Mouse (Mus musculus) heart, adult 11 months (tissue): ENCODE measurements around the gene Vps18.

Experiments
- DNase-seq: peaks from one replicate; pipeline ENCODE4 v3.0.0; 2022

The Vps18 gene

DNA sequence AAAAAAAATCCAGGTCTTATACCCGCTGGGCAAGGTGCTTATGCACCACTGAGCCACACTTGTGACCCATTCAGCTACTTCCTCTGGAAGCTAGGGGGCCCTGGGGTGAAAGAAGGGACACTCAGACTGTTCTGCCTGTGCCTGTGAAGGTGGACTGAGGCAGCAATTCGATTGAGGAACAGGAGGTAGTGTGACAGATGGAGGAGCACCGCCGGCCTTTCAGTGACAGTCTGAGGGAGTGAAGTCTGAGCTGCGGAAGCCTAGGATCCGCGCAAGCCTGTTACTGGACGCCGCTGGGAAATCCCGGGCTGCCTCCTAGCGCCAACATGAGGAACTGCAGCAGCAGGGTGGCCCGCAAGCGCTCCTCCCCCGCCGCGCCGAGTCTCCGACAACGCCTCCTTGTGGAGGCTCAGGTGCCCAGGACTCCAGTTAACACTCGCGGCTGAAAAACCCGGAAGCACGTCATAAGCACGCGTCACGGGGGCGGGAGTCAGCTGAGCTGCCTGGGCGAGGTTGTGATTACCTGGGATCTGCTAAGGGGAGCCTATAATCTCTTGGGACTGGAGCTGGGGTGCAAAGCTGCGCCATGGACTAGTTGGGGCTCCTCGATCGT, at the start of gene Vps18:
Gene Vps18 (plus strand): TSS at position 471 of the 613 bp plus-strand sequence.
- peak; percentile 100 for DNase-seq

DNA sequence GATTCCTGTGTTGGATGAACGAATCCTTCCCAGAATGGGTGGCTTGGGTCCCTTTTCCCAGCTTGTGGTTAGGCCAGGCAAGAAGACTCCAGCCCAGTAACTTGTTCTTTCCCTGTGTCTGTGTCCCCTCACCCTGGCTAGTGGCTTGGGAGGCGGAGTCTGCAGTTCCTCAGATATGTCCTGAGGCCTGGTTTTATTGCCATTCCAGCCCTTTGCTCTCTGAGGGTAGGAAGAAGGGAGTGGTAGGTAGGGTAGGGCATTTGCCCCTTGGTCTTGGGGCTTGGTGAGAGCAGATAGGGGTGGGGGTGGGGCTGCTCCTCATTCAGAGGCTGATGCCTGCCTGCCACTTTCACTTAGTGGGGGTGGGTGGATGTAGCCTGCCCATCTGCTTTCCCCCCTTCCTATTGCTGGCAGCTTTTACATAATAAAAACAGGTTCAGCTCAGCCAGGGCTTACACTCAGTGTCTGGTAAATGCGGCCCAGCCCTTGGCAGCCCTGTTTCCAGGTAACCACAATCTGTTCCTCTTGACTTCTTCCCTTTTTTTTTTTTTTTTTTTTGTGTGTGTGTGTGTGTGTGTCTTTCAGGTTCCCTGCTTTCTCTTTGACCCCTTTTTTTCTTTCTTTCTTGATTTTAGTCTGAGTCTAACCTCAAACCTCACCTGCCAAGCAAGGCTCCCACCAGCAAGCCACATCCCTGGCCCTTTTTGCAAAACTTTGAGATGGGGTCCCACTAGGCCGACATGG, 48.3 kb upstream of the Vps18 start:
- DNase-seq: no peak

DNA sequence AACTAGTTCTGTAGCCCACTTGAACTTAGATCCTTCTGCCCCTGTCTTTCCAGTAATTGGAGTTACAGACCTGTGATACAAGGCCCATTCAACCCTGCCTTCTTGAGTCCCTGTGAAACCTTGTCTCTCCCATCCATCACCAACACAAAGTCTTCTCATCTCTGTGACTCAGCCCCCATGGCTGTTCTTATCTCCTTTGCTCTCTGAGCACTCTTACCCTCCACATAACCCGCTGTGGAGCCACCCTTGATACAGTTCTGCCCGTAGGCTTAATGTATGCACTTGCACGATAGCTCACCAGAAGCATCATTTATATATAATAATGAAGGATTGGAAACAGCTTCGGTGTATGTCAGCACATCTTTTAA, 47.7 kb upstream of the Vps18 start:
- no peak for DNase-seq

DNA sequence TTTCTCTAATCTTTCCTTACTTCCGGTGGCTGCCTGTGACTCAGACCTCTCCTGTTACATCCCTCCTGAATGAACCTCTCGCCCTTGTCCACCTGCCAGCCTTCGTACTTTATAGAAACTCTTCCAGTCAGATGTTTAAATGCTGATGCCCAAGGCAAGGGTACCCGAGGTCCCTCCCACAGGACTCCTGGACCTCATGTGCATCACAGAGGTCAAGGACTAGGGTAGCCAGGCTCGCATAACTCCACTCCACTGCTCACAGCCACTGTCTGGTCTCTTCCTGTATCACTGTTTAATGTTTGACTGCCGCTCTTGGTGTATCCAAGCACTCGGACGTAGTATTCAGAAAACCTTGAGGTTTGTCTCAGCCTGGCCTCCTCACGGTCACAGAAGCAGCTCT, 46.0 kb upstream of the Vps18 start:
- no peak for DNase-seq

DNA sequence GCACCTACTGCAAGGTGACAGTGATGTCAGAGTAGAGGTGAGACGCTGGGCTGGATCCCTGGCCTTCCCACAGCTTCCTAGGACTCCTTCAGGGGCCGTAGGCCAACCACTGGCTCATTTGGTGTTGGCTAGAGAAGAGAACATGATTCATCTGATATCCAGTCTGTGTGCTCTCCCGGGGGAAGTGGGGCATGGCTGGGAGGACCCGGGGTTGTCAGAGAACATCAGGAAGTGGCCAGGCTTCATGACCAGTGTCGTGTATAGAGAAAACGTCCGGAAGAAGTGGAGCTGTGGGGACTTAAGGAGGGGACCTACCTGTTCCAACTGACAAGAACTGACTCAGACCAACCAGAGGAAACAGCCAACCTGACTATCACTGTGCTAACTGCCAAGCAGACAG, 43.3 kb upstream of the Vps18 start:
- no peak for DNase-seq

DNA sequence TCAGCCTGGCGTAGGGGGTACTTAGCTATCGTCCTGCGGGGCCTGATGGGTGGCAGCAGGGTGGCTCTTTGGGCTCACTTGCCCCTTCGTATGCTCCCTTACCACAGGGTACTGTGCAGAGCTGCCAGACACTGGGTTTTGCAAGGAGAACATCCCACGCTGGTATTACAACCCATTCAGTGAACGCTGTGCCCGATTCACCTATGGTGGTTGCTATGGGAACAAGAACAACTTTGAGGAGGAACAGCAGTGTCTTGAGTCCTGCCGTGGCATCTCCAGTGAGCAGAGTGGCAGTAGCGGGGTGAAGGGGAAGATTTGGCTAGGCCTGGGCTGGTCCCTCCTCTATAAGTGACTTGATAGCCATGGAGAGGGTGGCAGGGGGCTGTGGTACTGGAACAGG, 40.6 kb upstream of the Vps18 start:
- DNase-seq: no peak

DNA sequence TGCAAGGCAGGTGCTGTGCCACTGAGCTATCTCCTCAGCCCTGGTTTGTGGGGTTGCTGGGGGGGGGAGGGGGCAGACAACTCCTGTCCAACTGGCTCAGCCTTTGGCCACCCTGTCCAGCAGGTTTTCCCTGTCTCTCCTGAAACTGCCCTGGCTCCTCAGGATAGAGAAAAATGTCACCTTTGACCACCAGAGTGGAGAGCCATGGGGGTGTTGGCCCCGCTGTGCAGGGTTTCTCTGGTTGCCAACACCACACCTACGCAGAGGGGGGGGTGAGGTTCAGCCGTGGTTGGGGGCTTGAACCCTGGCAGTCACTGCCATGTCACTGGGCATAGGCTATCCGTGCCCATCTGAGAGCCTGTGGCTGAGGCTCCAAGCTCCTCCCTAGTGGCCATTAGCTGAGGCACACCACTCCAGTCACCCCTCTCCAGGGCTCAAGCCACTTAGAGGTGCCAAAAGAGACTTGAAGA, 38.9 kb upstream of the Vps18 start:
- no peak for DNase-seq

DNA sequence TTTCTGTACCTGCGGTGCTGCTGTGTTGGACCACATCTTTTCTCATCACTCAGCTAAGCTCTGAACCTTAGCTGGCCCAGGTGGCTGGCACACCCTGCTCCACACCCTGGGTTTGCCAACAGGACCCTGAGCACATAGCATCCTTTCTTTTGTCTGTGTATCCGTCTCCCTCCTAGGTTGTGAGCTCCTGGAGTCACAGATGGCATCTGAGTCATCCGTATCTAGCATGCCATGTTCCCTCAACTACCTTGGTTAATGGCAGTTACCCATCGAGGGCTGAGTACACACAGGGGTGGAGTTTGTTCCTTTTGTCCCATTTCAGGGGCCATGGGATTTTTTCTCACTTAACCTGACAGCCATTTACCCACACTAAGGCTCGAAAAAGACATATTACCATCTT, 38.2 kb upstream of the Vps18 start:
- no peak for DNase-seq

DNA sequence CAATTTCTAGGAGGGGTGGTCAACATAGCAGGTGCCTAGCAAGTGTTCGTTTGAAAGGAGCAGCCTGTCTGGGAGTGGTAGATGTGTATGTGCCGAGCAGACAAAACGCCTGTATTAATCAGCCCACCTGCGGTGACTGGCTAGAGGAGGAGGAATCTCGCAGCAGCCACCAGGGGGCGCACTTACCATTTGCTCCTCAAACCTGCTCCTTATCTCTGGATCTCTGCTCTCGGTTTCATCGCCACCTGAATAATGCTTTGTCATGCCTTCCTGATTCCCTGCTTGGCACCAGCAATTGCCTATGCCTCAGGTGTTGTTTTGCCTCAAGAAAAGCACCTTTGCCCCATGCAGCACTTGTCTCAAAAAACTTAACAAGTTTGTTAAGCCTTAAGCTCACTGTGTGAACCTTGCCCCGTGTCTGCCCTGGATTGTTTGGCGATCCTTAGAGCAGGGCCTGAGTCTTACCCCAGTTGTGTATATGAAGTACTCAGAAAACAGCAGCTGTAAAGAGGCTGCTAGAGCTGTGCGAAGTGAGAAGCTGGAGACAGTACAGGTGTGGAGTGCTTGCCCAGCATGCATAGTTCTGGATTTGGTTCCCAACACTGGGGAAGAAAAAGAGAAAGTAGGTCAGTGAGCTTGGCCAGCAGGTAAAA, 37.6 kb upstream of the Vps18 start:
- peak; percentile 92 for DNase-seq

DNA sequence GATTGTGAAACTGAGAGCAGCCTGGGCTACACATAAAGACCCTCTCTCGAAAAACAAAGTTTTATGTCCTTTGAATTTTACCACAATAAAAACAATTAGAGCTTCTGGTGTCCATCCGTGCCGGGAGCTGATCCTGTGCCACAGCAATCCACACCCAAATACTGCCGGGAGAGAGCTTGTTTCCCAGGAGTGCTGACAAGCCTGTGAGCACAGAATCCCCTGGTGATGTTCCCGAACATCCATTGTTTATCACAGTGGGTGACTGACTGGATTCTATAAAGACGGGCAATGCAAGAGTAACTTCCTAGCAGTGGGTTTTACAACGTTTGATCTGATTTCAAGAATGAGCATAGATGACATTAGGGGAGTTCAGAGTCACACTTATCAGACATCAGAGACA, 33.6 kb upstream of the Vps18 start:
- DNase-seq: no peak

DNA sequence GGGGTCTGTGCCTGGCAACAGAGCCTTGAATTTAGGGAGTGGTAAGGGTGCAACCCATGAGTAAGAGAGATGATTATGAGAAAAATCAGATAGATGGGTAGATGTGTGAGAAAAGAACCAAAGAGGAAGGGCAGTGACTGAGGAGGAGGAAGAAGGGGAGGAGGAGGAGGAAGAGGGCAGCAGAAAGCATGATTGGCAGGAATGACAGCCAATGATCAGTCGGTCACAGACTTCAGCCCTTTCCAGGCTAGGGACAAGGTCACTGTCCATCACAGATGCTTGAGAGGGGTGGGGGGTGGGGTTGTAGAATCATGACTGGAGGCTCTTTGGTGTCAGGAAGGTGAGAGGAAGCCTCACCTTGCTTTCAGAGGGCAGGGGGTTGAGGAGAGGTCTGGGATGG, 28.0 kb upstream of the Vps18 start:
- DNase-seq: no peak

DNA sequence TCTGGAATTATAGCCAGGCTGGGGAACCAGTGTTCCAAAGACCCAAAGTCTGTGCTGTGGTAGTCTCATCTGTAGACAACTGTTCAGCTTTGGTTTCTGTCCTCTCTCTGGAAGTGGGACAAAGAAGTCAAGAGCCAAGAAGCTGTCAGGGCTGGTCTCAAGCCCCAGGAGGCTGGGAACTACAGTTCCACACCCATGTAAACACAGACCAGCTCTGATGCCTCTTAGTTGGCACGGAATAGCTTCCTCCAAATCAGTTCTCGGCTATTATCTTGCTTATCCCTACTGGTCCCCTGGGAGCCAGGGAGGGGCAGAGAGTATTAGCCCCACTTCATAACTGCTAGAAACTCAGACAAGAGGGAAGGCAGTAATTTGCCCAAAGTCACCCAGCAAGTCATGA, 27.2 kb upstream of the Vps18 start:
- DNase-seq: no peak

DNA sequence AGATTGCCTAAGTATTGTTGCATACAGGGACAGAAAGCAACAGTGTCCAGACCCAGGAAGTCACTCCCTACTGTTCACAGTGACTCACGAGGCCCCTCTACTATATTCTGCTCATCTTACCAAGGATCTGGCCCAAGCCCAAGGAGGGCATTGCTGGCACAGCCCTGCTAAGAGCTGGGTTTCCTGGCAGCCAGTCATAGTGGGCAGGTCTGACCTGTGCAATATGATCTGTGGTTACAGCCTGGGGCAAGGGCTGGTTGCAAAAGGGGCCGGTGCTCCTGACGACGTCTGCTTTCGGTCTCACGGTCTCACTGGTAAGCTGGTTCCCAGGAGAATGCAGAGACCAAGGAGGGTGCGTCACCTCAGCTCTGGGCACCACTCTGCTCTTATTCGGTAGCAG, 25.6 kb upstream of the Vps18 start:
- peak; percentile 95 for DNase-seq

DNA sequence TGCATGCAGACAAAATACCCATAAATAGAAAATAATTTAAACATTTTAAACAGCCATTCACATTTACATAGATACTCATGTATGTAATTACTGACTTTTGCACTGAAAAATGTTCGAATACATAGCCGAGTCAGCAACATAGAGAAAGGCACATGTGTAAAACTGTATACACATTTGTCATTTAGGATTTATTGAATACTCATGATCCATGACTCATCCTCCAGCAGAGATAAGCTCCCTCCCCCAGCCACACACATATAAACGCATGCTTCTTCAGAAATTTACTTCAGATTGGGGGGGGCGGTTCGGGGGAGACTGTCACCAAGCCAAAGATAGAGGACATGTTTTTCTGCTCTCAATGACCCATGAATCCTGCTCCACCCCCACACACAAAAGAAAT, 24.7 kb upstream of the Vps18 start:
- no peak for DNase-seq

DNA sequence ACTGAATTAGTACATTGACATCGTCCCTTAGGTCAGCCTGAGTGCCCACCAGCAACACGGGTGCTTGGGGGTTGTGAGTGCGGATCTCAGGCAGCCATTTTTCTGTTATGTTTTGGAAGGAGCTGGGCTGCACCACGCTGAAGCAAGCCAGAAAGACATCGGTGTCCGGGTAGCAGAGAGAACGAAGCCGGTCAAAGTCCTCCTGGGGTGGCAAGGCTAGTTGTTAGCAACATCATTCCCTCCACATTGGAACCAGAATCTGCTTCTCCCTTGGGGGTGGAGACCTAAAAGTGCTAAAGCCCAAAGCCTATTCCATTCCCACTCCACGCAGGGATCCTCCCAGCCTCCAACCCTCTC, 18.3 kb upstream of the Vps18 start:
- peak; percentile 72 for DNase-seq

DNA sequence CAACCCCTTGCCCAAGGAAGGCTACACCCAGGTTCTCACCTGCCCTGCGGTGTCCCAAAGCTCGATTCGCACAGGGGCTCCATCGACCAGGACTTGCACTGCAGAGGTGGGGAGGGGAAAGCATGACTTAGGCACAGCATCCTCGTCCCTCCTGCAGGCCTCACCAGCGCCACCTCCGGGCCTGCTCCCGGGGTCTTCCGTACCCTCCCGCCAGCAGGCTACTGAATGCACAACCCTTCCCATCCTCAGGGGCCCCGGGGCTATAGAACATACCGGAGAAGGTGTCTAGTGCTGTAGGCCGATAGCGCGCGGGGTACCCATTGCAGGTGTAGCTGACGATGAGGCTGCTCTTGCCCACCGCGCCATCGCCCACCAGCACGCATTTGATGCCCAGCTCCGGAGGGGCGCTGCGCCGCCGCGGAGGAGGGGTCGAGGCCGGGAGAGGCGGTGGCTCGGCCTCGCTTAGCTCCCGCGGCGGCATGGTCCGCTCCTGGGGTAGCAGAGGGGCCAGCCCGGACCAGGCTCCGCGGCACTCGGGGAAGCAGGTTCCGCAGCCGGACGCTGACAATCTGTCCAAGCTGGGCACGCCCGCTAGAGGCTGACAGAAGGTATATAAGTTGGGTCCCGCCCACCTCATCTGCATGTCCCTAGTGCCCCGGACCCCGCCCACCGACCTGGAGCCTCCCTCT, 17.8 kb upstream of the Vps18 start, which contains the start of gene Rhov:
Gene Rhov (minus strand): TSS at position 630 of the 689 bp plus-strand sequence.
- DNase-seq: peak; percentile 85

DNA sequence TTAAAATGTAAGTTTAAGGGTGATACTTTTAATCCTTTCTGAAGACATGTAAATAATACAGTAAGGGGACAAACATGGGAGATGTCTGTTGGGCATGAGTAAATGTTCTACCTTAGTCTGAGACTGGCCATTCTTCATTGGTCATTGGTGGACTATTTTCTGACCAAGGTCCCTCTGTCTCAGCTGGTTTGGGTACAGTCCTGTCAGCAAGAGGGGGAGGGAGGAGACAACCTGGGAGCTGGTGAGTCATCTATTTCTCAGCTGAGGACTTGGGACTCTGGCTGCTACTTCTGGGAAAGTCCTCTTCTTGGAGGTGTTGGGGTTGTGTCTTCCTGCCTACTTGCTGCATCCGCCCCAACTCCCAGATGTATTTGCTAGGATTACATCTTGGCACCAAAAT, 14.4 kb upstream of the Vps18 start:
- DNase-seq: no peak

DNA sequence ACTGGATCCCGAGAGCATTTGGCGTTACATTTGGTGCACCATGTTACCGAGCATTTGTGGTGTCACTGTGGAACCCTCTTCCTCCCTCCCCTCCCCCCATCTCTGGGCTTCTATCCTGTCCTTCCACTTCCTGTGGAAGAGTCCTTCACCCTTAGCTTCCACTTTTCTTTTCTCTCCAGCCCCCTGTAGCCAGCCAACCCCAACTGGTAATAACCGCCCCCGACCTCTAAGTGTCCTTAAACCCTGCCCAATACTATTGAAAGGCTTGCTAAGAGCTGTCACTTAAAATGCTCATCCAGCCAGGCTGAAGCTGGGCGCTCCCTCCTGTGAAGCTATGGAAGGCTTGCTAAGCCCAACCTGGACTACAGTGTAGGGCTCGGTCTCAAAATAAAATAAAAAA, 11.6 kb upstream of the Vps18 start:
- no peak for DNase-seq

DNA sequence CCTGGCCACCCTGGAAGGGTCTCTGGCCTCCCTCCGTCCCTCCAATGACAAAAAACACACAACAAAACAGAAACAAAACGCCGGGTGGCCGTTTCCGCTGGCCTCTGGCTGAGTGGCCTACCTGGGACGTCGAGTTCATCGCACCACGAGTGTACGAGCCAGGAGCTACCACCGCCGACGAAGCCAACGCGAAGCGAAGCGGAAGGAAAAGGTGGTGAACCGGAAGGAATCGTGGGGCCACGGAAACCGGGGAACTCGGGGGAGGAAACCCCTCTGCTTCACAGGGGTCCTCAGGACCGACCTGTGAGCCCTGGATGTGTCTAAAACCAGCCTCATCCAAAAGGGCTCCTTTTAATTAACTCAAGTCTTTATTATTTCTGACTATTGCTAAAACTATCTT, 10.7 kb upstream of the Vps18 start:
- DNase-seq: no peak

DNA sequence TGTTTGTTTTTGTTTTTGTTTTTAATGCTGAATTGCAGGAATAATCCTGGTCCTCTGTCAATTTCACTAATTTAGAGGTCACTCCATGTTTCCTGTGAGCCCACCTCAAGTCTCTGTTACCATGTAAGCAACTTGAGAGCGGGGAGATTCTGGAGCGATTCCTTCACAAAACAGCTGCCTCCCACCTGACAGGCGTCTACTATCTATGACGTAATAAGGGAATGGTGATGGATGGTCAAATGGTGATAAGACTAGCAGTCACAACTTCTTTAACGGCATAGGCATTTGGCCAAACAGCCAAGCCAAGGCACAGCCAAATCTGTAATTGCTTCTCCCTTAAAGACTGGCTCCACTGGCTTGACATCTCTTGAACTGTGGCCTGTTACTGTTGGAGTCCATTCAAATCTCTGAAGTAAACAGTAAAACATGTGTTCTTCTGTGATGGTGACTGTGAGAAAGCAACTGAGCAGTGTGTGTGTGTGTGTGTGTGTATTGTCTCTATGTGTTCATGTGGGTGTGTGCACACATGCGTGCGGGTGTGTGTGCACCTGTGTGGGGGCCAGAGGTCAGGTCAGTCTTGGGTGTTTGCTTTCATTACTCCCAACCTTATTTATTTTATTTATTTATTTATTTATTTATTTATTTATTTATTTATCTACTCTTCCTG, 6.5 kb upstream of the Vps18 start:
- DNase-seq: no peak

DNA sequence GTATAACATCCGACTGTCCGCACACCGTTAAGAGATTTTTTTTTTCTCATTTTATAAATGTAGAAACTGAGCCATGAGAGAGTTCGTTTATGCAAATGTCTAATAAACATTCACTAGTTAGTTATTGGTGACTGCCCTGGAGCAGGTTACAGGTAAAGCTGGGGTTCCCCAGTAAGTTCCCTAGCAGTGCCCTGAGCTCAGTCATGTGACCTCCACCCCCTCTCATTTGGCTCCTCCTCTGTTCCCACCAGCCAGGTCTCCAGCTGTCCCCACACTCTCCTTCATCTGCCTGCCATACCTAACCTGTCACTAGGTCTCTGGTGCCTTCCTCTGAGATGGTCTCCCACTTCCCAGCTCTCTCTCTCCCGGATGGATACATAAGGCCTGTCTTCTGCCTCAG, 1.2 kb upstream of the Vps18 start:
- DNase-seq: peak; percentile 86

DNA sequence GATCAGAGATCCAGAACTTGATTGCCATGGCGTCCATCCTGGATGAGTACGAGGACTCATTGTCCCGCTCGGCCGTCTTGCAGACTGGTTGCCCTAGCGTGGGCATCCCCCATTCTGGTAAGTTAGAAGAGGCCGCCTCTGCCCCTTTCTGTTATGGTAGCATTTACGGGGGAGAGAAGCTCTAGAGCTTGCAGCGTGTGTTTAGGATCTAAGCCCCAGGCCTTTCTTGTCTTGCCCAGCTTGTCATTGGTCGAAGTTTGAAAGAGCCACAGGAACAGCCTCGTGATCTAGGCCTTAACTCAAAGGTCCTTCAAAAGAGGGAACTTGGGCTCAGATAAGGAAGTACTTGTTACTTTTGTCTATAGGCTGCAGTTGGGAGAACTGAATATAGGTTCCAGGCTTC, 475 bp downstream of the Vps18 start:
- peak; percentile 94 for DNase-seq

DNA sequence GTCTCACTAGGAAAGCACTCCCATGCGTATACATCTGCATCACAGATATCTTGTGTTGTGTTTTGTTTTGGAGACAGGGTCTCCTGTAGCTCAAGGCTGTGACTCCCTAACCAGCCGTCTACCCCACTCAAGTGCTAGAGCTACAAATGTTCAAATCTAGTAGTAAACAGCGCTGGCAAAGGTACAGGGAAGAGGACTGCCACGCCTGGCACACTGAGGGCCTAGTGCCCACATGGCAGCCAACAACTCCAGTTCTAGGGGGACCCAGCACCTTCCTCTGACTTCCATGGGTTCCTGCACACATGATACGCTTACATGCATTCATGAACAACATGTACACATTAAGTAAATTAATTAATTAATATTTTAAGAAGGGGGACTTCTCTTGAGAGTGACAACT, 3.7 kb downstream of the Vps18 start:
- DNase-seq: peak; percentile 70
